Mouse (Mus musculus) cerebellum, postnatal 4 days (tissue): ENCODE data around the gene Pfn3.
A peak's percentile ranks its signal among the peaks of the same experiment; 100 is the strongest.

Experiments used
- DNase-seq, 2 experiments: peaks; one replicate each; pipeline ENCODE4 v3.0.0; 2022; ENCODE audit warnings: low spot score in 2 of 2, mixed read lengths in 1 of 2

Gene Pfn3

GRCm38 (mm10) chr13:55430566-55430965 lies 15.5 kb upstream of the Pfn3 start:
- no peak for DNase-seq

- DNase-seq = no peak
Observed at GRCm38 (mm10) chr13:55429226-55429888, 14.3 kb upstream of the Pfn3 start.

- DNase-seq = no peak
Observed at GRCm38 (mm10) chr13:55426613-55427012, 11.6 kb upstream of the Pfn3 start, which contains the start of gene F12. F12 (minus strand) TSS chr13:55426793.

- DNase-seq = peak; percentile 47 to 65
Observed at GRCm38 (mm10) chr13:55420933-55421800, 6.1 kb upstream of the Pfn3 start.

GRCm38 (mm10) chr13:55420018-55420932 lies 5.2 kb upstream of the Pfn3 start:
- DNase-seq = no peak

DNA sequence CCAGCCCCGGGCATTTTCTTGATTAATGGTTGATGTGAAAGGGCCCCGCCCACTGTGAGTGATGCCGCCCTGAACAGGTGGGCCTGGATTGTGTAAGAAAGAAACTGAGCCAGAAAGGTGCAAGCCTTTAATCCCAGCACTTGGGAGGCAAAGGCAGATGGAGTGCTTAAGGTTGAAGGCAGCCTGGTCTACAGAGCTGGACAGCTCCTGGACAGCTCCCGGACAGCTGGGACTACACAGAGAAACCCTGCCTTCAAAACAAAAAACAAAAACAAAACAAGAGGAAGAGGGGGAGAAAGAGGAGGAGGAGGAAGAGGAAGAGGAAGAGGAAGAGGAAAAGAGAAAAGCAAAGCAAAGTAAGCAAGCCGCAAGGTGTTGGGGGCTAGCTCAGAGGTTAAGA lies 4.1 kb upstream of the Pfn3 start:
- DNase-seq = no peak

DNA sequence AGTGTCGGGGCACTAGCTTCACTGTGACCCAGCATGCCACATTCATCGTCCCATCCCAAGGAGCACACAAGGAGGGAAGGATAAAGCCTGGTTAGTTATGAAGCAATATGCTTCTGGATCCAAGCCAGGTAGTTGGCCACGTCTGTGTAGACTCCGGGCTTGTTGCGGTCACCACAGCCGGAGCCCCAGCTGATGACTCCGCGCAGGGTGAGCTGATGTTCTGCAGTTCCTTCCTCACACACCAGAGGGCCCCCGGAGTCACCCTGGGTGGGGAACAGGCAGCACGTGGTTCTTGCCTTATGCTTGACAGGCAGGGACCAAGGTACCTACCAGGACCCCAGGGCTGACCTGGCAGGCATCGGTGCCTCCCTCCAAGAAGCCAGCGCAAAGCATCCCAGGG lies 3.0 kb upstream of the Pfn3 start:
- DNase-seq = peak; percentile 81 to 91

GRCm38 (mm10) chr13:55413333-55413732 lies 1.7 kb downstream of the Pfn3 start:
- DNase-seq = no peak

- no peak for DNase-seq
Observed at GRCm38 (mm10) chr13:55412643-55413307, 2.3 kb downstream of the Pfn3 start.

GRCm38 (mm10) chr13:55411826-55412225 lies 3.2 kb downstream of the Pfn3 start:
- no peak for DNase-seq

GRCm38 (mm10) chr13:55408546-55409120 lies 6.4 kb downstream of the Pfn3 start:
- DNase-seq = no peak

- no peak for DNase-seq
Observed at GRCm38 (mm10) chr13:55407341-55407740, 7.7 kb downstream of the Pfn3 start.

DNA sequence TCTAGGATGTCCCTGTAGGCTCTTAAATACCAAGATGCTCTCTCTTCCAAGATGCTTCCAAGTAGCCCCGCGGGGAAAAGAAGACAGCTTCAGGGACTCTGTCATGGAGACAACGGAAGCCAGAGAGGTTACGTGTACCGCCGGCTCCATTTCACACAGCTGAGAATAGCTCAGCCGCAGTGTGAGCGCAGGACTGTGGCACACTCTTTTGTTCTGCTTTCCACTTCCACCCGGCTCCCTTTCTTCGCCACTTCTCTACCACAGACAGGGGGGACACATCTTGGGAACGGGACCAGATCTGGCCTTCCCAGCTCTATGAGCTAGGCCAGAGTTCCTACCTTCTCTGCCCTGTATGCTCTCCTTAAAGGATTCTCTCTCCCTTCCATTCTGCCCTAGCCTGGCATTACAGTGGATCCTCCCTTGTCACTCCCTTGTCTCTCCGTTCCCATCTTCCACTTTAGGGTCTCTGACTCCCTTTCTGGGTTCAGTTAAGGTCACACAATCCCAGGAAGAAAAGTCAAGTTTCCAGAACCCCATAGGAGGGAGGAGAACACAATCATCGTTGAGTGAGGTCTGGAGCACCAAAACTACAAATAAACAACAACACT lies 9.1 kb downstream of the Pfn3 start:
- DNase-seq = no peak

DNA sequence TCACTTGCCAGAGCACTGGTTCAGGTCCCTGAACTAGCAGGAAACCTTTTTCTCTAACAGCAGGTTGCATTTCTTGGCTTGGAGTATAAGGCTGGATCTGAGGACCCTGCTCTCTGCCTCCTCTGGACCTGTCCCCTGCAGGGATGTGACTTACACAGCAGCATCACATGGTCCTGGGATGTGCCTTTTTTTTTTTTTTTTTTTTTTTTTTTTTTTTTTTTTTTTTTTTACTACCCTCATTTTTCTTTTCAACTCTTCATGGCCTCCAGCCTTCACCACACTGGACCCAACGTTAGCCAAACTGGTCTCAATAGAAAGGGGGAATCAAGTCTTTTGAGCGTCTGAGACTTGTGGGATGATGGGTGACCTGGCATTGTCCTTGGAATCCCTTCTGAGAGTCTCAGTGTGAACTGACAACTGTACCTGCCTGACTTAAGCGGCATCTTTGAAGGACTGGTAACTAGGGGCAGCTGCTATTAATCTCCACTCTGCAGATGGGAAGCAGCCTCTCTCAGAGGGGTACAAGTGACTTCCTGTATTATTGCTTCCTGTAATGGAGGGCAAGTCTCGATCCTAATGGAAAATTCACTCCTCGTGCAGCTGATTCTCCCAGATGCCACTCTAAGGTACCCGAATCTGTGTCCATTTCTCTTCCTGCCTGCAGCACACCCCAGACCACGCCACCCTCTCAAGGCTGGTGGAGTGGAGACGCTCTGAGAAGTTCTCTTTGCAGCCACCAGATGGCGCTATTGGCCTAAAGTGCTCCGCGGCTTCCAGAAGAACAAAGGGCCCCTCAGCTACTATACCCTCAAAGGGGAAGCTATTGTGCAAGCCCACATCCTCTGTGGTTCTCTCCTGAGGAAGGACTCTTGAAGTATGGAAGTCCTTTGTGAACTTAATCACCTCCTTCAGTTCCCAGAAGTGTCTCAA lies 9.9 kb downstream of the Pfn3 start:
- DNase-seq = peak; percentile 71 to 87

DNA sequence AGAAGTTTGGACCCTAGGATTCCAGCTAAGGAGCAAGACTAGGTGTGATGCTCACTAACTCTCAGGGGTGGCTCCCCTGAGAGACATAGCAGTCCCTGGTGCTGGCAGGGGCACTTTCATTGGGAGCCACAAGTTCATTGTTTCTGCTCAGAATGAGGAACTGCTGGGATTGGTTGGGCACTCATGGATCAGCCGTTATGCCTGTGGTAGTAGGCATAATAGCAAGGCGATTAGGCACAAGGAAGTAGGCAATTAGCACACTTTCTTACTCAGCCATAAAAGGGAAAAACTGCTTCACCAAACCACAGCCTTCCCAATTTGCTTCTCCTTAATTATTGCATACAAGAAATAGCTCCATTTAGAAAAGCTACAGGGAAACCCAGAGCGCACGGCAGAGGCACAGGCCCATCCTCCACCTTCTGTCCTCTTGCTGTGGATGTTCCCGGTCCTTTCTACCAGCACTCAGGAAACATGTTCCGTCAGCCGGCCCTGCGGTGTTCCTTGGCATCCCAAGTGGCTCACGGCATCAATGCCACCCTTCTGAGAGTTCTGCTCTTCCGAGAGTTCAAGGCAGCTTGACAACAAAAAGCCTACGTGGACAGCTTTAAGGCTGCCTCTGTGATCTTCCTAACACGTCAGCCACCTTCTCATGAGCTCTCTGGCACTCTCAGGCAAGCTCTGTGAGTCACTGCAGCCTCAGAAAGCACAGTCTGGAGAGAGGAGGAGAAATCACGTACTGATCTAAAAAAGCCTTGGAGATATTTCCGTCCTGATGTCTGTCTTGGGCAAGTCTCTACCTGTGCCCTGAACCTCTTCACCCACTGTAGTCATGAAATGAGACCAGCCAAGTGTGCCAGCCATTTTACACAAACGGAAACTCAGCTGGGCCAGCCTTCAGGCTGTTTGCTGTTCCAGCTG lies 10.8 kb downstream of the Pfn3 start:
- no peak for DNase-seq

DNA sequence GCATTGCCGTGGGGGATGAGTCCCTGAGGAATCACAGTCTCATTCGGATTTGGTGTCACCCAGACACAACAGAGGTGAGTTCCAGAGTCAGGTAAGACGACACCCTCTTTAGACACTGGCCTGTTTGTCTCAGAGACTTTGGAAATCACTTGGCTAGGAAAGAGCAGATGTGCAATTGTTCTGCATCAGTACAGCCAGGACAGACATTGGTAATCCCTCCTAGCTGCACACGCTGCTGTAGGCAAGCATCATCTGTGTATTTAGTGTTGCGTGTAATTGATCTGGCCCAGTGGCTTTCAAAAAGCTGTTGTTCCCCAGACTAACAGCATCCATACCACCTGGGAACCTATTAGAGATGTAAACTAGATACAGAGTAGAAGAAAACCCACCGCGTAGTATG lies 11.8 kb downstream of the Pfn3 start:
- no peak for DNase-seq

DNA sequence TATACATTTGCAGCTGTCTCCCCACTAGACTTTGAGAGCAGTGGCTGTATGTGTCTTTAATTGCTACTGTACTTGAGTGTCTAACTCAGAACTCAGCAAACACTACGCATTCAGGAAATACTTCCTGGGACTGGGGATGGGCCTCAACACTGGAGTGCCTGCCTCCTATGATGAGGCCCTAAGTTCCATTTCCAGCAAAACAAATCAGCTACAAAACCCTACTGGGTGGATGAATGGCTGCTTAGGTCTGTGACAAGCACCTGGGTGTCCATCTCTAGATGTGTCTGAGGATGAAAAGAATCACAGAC lies 15.0 kb downstream of the Pfn3 start:
- no peak for DNase-seq

DNA sequence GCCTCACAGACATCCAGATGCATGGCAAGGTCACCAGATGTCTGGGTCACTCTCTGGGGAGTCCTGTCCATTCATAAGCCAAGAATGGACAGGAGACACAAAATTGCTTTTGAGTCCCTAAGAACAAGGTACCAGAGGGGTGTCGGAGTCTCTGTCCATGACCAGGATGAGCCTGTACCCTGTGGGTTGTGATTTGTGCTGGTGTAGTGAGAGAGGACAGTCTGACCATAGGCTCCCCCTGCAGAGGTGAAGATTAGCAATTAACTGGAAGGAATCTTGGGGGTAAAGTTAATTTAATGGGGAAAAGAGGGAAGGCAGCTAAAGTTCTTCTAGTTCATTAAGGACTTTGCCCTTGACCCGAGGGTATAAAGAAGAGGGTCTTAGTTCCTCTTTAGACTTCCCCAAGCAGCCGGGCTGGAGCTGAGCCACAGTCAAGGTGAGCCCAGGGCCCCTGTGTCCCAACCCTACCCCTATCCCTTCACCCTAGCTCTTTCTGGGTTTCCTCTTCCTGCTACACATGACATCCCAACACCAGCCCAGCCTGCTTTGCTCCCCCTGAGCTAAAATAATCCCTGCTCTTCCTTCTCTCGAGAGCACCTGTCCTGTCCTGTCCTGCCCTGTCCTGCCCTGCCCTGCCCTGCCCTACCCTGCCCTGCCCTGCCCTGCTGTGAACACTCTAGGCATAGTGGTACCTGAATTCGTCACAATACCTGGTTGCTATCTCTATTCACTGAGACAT lies 15.6 kb downstream of the Pfn3 start:
- DNase-seq = no peak
